Mouse (Mus musculus): ENCODE measurements around the gene Gnai1. TPM values are rescaled to one million over a fixed set of nuclear protein-coding genes. Genes with fewer than 3 reads are reported as not detected.

Gene Gnai1
- polyA plus RNA-seq, 2 experiments from 2014 or later, result 0.27 TPM; not detected in 1

DNA sequence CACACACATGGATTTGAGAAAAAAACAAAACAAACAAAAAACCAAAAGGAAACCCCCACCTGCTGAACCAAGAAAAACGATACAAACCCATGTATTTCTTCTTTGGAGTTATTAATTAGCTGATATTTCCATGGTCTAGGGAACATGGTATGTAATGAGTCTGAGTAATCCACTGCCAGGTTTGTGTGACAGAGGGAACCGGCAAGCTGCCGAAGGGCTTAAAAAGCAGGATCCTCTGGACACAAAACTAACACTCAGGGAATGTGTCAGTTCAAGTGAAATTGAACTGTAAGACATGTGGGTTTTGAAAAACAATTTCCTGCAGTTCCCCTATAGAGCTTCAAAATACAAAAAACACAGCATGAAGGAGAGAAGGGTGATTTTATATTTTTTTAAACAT lies 72.1 kb downstream of the Gnai1 start:
- ATAC-seq, result no peak

DNA sequence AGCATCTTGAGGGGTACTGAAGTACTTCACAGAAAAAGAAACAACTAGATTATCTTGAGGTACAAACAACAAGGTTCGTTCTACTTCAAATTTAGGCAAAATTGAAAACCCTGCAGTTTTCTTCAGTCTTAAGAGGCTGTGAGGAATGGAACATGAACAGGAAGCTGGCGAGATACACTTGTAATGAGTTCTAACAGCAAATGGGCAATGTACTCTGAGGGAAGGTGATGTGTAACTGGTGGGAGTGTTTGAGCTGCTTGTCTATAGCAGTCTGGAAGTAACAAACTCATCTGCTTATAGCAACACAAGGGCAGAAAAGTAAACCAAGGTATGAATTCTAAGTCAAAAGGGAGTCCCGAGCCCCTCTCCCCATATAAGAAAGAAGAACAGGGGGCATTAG lies 78.1 kb downstream of the Gnai1 start:
- no peak for ATAC-seq

DNA sequence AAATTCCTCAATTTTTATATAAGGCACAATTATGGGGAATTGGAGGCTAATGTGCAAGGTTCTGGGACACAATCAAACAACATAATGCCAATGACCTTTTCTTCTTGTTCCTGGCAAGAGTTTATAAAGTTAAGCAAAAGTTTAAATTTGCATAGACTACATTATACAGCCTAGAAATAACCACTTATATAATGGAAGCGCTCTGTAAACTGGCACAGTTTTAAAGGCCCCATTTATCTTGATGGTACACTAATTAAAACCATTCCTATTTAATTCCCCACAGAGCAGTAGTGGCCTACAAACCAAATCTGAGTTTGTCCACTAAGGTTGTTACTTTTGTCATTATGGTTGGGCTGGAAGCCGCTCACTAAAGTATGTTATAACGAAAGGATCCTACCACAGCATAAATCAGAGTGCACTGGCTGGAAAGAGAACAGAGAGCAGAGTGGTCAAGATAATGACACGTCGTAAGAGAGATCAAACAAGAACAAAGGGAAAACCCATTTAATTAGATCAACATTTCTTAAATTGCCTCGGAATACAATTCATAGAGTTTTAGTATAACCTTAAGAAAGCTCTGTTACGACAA lies 85.7 kb downstream of the Gnai1 start:
- no peak for ATAC-seq

DNA sequence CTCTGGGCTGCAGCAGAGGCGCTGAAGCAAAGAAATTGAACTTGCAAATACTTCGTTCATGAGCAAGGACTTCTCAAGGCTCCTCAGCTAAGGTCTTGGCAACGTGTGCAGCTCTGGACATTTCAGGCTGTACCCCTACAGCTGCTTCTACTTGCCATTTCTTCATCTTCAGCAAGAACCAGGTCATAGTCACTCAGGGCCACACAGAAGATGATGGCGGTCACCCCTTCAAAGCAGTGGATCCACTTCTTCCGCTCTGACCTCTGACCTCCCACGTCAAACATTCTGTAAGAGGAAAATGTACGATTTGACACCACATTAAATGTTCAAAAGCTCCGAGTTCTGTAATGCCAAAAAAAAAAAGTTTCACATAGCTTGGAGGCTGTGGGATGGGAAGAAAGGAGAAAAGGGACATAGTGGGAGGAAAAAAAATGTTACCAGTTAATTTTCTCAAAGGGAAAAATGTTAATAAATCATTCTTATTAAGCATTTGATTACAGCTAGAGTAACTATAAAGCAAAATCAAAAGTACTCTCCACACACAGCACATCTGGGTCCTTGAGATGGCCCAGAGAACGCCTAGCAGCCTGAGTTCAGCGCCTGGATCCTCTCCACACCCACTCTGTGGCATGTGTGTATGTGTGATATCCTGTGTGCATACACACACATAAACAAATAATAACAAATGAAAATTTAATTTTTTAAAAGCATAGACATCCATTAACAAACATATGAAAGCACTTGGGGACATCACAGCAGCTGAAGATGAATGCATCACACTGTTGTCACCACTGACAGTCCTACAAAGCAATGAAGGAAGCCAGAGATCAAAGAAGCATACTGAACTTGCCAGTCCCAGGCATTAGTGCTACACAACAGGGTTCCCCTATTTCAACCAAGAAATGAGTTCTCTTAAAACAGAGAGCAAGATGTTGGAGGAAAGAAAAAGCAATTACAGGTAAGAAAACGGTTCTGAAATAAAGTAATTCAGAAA lies 86.6 kb downstream of the Gnai1 start:
- no peak for ATAC-seq

DNA sequence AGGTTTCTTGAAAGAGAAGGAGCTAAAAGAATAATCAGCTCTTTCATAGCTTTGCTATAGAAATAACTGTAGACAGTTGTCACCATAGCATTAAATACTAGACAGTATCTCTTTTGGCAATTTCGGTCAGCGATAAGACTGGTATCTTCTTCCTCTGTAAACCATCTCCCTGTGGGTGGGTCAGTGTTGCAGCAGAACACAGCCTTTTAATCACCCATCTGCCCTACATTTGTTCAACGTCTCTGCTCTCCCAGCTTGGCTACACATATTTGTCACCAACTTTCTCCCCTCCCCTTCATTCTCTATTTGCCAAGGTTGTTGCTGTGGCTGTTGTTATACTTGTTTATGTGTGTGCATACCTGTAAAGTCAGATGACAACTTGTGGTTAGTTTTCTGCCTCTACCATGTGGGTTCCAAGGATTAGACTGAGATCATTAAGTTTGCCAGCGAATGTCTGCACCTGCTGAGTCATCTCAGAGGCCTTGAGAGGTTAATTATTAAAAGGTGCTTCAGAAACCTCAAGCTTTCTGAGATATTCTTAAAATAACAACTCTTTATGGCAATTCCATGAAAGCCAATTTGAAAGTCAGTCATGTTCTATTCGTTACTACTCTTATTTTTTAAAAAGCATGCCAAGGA lies 109.7 kb downstream of the Gnai1 start:
- ATAC-seq, result no peak

DNA sequence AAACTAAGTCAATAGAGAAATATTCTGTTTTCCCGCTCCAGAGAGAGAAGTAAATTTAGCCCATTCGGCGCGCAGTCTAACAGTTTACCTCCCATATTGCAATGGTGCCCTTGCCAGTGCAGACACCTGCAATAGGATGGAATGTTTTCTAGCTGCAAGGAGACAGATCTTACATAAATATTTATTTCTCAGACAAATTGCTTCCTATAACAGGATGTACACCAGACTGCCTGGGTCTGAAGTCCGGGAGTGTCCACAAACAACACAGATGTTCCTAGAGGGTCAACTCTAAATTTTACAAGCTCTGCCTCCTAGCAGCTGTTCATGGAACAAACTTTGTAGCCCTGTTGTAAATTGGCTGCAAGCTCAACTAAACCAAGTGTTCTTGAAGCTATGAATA lies 111.0 kb downstream of the Gnai1 start:
- no peak for ATAC-seq

DNA sequence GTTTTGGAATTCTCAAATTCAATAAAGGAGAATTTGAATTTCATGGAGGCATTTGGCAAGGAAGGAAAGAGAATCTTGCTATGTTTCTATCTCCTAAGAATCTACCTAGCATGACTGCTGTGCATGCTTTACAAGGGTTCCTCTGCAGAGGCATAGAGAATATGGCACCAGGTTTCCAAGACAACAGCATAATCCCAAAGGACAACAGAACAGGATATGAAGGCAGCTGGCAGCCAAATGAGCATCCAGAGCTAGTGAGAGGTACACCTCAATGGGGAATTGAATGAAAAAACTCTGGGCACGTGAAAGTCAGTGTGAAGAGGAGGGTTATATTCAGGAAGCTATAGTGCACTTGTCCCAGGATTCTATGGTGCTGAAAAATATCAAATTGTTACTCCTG lies 130.8 kb downstream of the Gnai1 start:
- ATAC-seq, result no peak

DNA sequence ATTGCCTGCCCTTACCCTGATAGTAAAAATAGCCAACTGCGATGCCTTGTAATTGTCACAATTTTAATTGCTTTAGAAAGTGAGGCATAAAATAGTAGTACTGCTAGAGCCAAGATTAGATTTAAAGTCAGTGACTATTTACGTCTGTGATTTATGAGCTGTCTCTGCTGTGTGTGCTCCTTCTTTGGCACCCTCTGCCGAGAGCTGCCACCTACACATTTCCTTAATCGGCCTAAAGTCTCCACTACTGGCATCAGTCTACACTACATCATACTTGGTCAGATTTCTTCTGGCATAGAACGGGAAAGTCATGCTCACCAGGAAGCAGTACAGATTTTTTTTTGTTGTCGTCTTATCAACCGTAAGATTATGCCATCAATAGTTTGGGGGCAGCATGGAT lies 131.3 kb downstream of the Gnai1 start:
- ATAC-seq, result no peak

DNA sequence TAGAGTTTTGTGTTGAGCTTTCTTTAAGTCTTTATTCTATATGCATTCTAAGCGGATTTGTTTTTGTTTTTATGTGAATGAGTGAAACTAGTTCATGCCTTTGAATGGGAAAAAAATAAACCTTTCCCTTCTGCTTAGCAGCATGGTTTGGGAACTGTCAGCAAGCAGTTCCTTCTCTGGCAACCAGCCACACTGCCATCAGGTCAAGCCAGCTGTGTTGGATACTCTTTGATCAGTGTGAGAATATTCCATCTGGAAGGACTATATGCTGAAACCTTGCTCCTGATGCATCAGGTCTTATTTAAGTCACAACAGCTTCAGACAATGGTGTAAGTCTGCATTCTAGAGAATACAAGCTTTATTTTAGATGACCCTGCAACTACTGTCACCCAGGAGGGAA lies 139.3 kb downstream of the Gnai1 start:
- no peak for ATAC-seq

DNA sequence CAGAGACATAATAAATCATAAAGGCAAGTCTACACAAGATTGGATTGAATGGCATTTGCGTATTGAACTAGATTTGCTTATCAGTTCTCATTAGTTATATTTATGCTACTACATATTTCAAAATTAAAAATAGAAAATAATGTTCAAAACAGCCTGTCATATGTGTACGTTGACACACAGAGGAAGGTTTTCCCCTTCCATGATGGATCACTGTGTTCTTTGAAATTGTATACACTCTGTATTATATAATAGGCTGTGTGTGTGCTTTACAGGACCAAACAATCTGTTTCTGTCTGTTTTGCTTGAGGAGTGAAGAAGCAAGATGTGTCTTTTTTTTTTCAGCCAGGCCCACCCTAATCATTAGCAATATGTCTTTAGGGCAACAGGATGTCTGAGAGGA lies 141.9 kb downstream of the Gnai1 start:
- no peak for ATAC-seq

DNA sequence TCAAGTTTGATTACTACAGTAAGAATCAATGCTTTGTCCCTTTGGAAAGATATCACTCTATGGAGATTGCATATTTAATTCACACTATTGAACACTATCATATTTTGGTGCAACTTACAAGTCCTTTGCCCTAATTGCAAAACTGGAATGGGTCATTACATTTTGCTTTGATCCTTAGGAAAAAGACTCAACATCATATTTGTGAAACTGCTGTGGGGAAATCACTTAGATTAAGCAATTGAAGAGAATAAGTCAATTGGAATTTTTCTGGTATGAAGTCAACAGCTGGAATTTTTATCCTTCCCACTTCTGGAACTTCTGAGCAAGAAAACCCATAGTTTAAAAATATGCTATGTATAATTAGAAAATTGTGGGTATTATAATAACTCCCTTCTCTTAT lies 142.3 kb downstream of the Gnai1 start:
- ATAC-seq, result no peak
